Comparison of ENCODE assay signal across 9 mouse cellular contexts in the genomic region with DNA sequence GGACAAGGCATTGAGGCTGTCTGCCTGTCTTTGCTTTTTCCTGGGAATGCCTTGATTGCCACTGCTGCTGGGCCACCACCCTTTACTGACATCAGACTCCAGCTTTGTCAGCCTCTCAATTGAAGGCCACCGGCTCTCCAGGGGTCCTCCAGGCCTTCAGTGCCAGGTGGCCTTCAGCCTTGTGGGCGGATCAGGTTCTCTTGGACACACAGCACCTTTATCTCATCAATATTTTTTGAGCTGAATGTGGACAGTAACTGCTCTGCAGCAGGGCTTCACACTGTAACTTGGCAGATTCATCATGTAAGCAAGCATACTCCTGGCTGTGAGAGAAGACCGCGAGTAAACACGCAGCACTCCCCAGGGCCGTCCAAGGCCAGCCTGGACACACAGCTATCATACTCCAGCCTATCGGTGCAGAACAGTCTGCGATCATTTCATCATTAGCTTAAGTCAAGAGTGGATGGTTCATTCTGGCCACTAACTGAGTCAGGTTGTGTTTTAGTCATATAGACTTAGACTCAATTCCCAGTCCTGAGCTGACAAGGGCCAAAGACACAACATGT.
A peak's percentile ranks its signal among the peaks of the same experiment; 100 is the strongest.
DNase-seq lines count a peak whose midpoint lies in the region; ATAC-seq lines count a peak whose summit lies in the region.
"Had no signal": no experiment of that assay in that cellular context is flagged by ENCODE, and none has a peak within 500 bp of the region (broad histone marks: within the 10 kb centered on the region; RNA-seq: fewer than 3 reads in every experiment).

No protein-coding gene starts in this region.

- ATAC-seq in hindbrain, embryonic 13.5 days (ENCODE audit: low FRiP score) = no peak
- ATAC-seq in hindbrain, embryonic 12.5 days (ENCODE audit: low FRiP score) = no peak
- no peak for ATAC-seq in midbrain, embryonic 15.5 days (replicated peaks)
- no peak for ATAC-seq in midbrain, embryonic 11.5 days (ENCODE audit: low FRiP score)
- no peak for ATAC-seq in heart, embryonic 12.5 days (ENCODE audit: insufficient number of reproducible peaks, low FRiP score)
- no peak for ATAC-seq in neural tube, embryonic 14.5 days (ENCODE audit: low read depth)

- WGBS in hindbrain, embryonic 13.5 days = 83% methylated on average over 8 of the region's 8 CpGs
- 88% methylated on average over 8 of the region's 8 CpGs for WGBS in hindbrain, embryonic 12.5 days
- 91% methylated on average over 8 of the region's 8 CpGs for WGBS in midbrain, embryonic 15.5 days
- 90% methylated on average over 8 of the region's 8 CpGs for WGBS in midbrain, embryonic 11.5 days
- WGBS in heart, embryonic 12.5 days = 80% methylated on average over 8 of the region's 8 CpGs
- WGBS in neural tube, embryonic 14.5 days = 86% methylated on average over 8 of the region's 8 CpGs

- peaks cover 15% of the 10 kb centered on the region for H3K4me1 ChIP-seq in hindbrain, embryonic 13.5 days (replicated peaks)
- H3K4me1 ChIP-seq in hindbrain, embryonic 12.5 days = peaks cover 15% of the 10 kb centered on the region; the same call in 1 of the 2 replicates
- peaks cover 3% of the 10 kb centered on the region; the same call in 1 of the 2 replicates for H3K4me1 ChIP-seq in midbrain, embryonic 15.5 days
- H3K4me1 ChIP-seq in midbrain, embryonic 11.5 days (ENCODE audit: control insufficient read depth, insufficient read depth, low read length) = no peaks in the 10 kb centered on the region
- peaks cover 41% of the 10 kb centered on the region for H3K4me1 ChIP-seq in heart, embryonic 12.5 days (replicated peaks)
- peaks cover 3% of the 10 kb centered on the region; the same call in 1 of the 2 replicates for H3K4me1 ChIP-seq in neural tube, embryonic 14.5 days (ENCODE audit: control insufficient read depth, insufficient read depth, low read length)

- no peaks in the 10 kb centered on the region for H3K36me3 ChIP-seq in hindbrain, embryonic 13.5 days
- no peaks in the 10 kb centered on the region for H3K36me3 ChIP-seq in hindbrain, embryonic 12.5 days
- no peaks in the 10 kb centered on the region for H3K36me3 ChIP-seq in midbrain, embryonic 15.5 days (replicated peaks)
- H3K36me3 ChIP-seq in midbrain, embryonic 11.5 days (ENCODE audit: control insufficient read depth, insufficient read depth, low read length) = no peaks in the 10 kb centered on the region
- H3K36me3 ChIP-seq in heart, embryonic 12.5 days = no peaks in the 10 kb centered on the region
- H3K36me3 ChIP-seq in neural tube, embryonic 14.5 days (ENCODE audit: control insufficient read depth, insufficient read depth, low read length) = no peaks in the 10 kb centered on the region

- H3K27me3 ChIP-seq in hindbrain, embryonic 13.5 days = no peaks in the 10 kb centered on the region
- H3K27me3 ChIP-seq in hindbrain, embryonic 12.5 days = no peaks in the 10 kb centered on the region
- no peaks in the 10 kb centered on the region for H3K27me3 ChIP-seq in midbrain, embryonic 15.5 days (replicated peaks)
- no peaks in the 10 kb centered on the region for H3K27me3 ChIP-seq in midbrain, embryonic 11.5 days (ENCODE audit: control insufficient read depth, insufficient read depth, low read length)
- H3K27me3 ChIP-seq in heart, embryonic 12.5 days (replicated peaks) = no peaks in the 10 kb centered on the region
- no peaks in the 10 kb centered on the region for H3K27me3 ChIP-seq in neural tube, embryonic 14.5 days (ENCODE audit: control insufficient read depth, insufficient read depth, low read length)

- no peak overlapping the region for H3K9ac ChIP-seq in hindbrain, embryonic 13.5 days
- no peak overlapping the region for H3K9ac ChIP-seq in hindbrain, embryonic 12.5 days
- H3K9ac ChIP-seq in midbrain, embryonic 15.5 days = no peak overlapping the region
- H3K9ac ChIP-seq in midbrain, embryonic 11.5 days (ENCODE audit: low read length) = no peak overlapping the region
- H3K9ac ChIP-seq in heart, embryonic 12.5 days = no peak overlapping the region
- H3K9ac ChIP-seq in neural tube, embryonic 14.5 days (replicated peaks; ENCODE audit: low read depth, low read length) = no peak overlapping the region

- no peak overlapping the region for H3K4me2 ChIP-seq in hindbrain, embryonic 13.5 days
- H3K4me2 ChIP-seq in hindbrain, embryonic 12.5 days (replicated peaks) = no peak overlapping the region
- H3K4me2 ChIP-seq in midbrain, embryonic 15.5 days = no peak overlapping the region
- no peak overlapping the region for H3K4me2 ChIP-seq in midbrain, embryonic 11.5 days
- no peak overlapping the region for H3K4me2 ChIP-seq in heart, embryonic 12.5 days
- H3K4me2 ChIP-seq in neural tube, embryonic 14.5 days (ENCODE audit: low read depth, low read length) = no peak overlapping the region

- no peaks in the 10 kb centered on the region for H3K9me3 ChIP-seq in hindbrain, embryonic 13.5 days
- H3K9me3 ChIP-seq in hindbrain, embryonic 12.5 days (replicated peaks) = no peaks in the 10 kb centered on the region
- no peaks in the 10 kb centered on the region for H3K9me3 ChIP-seq in midbrain, embryonic 15.5 days
- H3K9me3 ChIP-seq in midbrain, embryonic 11.5 days (ENCODE audit: control insufficient read depth, low read length) = no peaks in the 10 kb centered on the region
- H3K9me3 ChIP-seq in heart, embryonic 12.5 days (replicated peaks) = no peaks in the 10 kb centered on the region
- no peaks in the 10 kb centered on the region for H3K9me3 ChIP-seq in neural tube, embryonic 14.5 days (ENCODE audit: control insufficient read depth, low read length)

- H3K27ac ChIP-seq in hindbrain, embryonic 13.5 days = 0 out of 2 replicates have a peak overlapping the region, but pooled peaks have one; percentile 30
- H3K27ac ChIP-seq in hindbrain, embryonic 12.5 days = no peak overlapping the region
- H3K27ac ChIP-seq in midbrain, embryonic 15.5 days = 0 out of 2 replicates have a peak overlapping the region, but pooled peaks have one; percentile 4
- no peak overlapping the region for H3K27ac ChIP-seq in midbrain, embryonic 11.5 days (ENCODE audit: low read depth, low read length)
- peak overlapping the region; percentile 59 for H3K27ac ChIP-seq in heart, embryonic 12.5 days (ENCODE audit: poor library complexity, severe bottlenecking)
- H3K27ac ChIP-seq in neural tube, embryonic 14.5 days (ENCODE audit: low read depth, low read length) = peak overlapping the region; percentile 34; the same call in 1 of the 2 replicates

- no peak for DNase-seq in midbrain, embryonic 11.5 days (ENCODE audit: low spot score, missing footprints)
- DNase-seq in layer of hippocampus, adult 9-11 months = no peak
- DNase-seq: lung, adult 2 months had no signal

- H3K4me3 ChIP-seq in hindbrain, embryonic 13.5 days = no peak overlapping the region
- no peak overlapping the region for H3K4me3 ChIP-seq in hindbrain, embryonic 12.5 days
- no peak overlapping the region for H3K4me3 ChIP-seq in midbrain, embryonic 15.5 days
- no peak overlapping the region for H3K4me3 ChIP-seq in midbrain, embryonic 11.5 days (ENCODE audit: low read depth, low read length)
- no peak overlapping the region for H3K4me3 ChIP-seq in heart, embryonic 12.5 days
- no peak overlapping the region for H3K4me3 ChIP-seq in neural tube, embryonic 14.5 days (ENCODE audit: low read depth, low read length)
- H3K4me3 ChIP-seq: myocyte had no signal

Comparison
In these comparisons a context has a peak if more than half of its experiments do, and no peak if none do; other contexts are left out.
1. H3K27ac ChIP-seq: peak in hindbrain, embryonic 13.5 days (single experiment), midbrain, embryonic 15.5 days (single experiment), heart, embryonic 12.5 days (single experiment) and neural tube, embryonic 14.5 days (single experiment); none in hindbrain, embryonic 12.5 days (single experiment) and midbrain, embryonic 11.5 days (single experiment).